Mouse (Mus musculus): ENCODE measurements around the gene Fam234a.

The Fam234a gene

DNA sequence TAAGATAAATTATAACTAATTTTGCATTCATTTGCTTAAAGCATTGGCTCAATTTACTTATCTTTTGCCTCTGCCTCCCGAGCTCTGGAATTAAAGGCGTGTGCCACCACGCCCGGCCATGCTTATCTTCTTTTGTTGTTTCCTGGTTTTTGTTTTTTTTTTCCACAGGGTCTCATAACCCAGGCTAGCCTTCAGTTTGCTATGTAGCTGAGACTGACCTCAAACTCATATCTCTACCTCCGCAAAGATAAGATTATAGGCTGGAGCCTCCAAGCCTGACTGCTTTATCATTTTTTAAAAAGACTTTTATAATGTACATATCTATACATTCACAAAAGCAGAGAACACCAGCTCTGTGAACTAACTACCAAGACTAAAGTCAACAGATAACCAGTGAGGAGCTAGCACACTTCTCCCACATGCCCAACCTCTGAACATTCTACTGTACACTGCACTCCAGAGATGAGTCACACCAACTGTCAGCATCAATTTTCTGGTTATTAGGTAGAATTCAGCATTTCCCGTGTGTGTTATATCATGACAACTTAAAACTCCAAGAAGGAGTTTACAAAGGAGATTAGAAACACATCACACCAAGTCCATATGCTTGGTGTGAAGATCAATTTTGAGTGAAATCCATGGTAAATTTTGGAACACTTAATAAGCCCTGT, 3.8 kb downstream of the Fam234a start:
- no peak for TF ChIP-seq GATA4 (IDR thresholded peaks at IDR 0.05; ENCODE audit: insufficient replicate concordance, low read length)

DNA sequence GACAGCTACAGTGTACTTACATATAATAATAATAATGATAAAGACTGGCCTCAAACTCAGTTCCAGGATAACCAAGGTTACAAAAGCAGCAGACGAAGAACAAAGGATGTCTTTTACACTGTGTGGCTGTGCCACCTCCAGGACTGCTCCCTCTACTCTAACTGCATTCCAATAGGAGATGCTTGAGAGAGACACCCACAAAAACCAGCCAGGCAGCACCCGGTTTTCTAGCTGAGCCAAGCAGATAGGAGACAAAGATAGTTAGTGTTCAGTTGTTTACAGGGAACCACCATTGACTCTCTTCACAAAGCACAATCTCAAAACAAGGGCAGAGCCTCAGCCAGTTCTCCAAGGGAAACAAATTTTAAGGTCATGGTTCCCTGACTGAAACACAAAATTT, 4.5 kb downstream of the Fam234a start:
- TF ChIP-seq GATA4 (IDR thresholded peaks at IDR 0.05; ENCODE audit: insufficient replicate concordance, low read length) = no peak

DNA sequence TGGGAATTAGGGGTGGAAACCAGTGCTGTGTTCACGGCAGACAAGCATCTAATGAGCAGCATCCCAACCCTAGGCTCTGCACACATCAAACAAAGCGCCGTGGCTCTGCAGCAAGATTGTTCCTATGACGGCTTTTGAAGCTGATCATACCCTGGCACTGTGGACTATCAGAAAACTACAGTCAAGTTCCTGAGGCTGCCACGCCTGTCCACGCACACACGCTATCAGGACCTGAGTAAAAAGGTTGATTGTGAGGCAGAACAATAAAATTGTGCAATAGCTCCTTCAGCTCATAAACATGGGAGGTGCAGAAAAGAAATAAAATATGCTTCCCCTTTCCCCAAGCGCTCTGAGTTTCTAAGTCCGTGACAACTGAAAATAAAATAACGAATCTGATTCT, 6.4 kb downstream of the Fam234a start:
- TF ChIP-seq GATA4 (IDR thresholded peaks at IDR 0.05; ENCODE audit: insufficient replicate concordance, low read length) = no peak

DNA sequence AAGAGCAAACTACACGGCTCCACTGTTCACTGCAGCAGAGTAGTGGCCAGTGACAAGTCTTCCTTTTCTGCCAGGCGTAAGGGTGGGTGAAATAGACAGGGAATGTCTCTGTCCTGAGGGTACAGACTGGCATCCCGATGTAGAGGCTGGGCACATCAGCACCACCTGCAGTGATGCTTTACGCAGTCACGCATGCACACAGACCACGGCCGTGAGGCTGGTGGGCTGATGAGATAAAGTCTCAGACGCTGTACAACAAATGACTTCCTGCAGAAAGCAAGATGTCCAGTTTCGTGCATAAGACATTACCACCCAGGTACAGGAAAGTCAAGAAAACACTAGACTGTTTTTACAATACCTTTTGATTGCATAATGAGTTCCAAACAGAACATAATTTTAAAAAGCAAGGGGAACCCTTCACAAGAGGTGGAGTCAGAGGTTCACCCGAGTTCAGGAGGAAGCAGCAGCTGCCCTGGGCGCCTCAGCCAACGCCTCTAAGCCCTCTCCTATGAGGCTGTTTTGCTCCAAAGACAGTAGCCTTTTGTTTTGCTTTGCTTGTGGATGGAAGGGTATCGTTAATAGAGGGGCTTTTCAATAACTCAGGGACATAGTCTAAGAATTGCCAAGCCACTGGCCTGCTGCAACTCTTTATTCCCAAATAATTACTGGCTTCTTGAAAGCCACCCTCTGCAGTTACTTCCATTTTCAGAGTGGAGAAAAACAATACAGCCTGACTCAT, 8.8 kb downstream of the Fam234a start:
- TF ChIP-seq GATA4 (IDR thresholded peaks at IDR 0.05; ENCODE audit: insufficient replicate concordance, low read length) = no peak

DNA sequence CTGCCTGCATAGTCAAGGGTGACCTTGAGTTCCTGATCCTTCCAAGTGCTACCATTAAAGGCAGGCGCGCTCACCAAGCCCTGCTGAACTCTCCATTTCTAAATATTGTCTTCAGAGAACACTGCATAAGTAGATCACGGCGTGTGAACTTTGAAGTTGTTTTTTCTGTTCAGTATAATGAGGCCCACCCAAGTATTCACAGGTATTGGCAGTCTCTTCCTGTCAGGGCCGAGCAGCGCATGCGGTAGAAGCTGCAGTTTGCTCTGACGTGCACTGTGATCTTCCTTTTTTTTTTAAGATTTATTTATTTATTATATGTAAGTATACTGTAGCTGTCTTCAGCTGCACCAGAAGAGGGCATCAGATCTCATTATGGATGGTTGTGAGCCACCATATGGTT, 9.7 kb downstream of the Fam234a start:
- TF ChIP-seq GATA4 (IDR thresholded peaks at IDR 0.05; ENCODE audit: insufficient replicate concordance, low read length) = no peak

DNA sequence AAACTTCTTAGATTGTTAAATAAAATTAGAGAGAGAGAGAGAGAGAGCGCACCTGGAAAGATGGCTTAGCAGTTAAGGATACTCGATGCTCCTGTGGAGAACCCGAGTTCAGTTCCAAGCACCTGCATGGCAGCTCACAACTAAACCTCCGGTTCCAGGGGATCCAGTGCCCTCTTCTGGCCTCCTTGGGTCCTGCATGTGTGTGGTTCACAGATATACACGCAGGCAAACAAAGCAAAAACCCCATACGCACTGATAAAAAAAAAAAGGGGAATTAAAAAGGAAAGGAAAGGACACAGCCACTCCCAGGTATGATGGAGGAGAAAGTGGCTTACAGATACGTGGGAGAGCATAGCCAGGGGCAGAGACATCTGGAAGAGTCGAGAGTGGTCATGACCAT, 11.2 kb downstream of the Fam234a start:
- TF ChIP-seq GATA4 (IDR thresholded peaks at IDR 0.05; ENCODE audit: insufficient replicate concordance, low read length) = no peak

DNA sequence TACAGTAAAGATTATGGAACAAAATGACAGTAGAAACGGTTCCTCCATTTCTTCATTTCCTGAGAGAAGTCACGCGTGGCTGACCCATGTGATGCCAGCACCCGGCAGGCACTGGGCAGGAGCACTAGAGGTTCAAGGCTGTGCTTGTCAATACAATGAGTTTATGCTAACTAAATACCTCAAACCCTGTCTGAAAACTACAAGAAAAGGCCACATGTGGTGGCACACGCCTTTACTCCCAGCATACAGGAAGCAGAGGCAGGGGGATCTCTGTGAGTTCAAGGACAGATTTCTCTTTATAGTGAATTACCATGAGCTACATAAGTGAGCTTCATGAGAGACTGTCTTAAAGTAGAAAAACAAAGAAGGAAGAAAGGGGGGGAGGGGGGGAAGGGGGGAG, 12.9 kb downstream of the Fam234a start:
- no peak for TF ChIP-seq GATA4 (IDR thresholded peaks at IDR 0.05; ENCODE audit: insufficient replicate concordance, low read length)

DNA sequence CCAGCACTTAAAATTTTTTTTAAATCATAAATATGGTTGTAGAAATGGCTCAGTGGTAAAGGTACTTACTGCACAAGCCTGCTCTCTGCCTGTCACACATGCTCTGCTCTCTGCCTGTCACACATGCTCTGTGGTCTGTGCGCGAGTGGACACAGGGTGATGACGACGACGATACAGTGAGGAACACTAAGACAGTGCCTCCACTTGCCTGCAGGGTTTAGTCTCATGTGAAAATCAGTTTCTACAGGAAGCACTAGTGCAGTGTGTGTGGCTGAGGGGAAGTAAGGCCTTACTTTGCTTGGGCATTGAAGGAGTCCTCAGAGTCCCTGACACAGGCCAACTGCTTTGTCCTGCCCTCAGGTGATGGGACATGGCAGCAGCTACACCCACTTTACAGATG, 14.3 kb downstream of the Fam234a start:
- TF ChIP-seq GATA4 (IDR thresholded peaks at IDR 0.05; ENCODE audit: insufficient replicate concordance, low read length) = no peak

DNA sequence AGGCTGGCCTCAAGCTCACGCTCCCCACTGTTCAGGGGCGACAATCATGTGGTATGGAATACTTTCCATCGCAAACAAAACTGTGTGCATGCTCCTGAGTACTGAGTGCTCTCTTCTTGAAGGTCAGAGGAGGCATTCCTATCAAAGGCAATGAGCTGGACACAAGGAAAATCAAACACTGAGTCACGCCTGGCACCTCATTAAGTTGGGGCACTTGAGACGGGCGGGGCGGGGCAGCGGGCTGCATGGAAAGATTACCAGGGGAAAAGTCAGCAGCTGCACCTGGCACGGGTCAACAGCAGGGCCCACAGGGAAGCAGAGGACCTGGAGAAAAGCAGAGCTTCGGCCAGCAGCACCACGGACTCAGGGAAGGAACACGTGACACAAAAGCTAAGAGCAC, 18.9 kb downstream of the Fam234a start:
- no peak for TF ChIP-seq GATA4 (IDR thresholded peaks at IDR 0.05; ENCODE audit: insufficient replicate concordance, low read length)

DNA sequence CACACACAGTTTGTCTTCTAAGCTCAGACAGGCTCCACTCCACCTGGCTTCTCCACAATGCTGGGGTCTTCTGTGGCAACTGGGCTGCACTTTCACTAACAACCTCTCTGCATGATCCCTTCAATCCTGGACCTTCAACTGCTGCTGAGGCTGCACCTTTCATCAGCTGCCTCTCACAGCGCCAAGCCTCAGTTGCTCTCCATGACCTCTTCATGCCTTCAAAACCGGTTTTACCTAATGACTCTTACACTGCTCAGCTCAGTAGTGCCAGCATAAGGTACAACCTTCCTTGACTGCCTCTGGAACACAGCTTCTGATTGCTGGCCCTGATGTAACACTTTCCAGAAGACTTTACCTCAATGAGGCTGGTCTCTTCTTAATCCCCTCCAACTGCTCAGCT, 22.5 kb downstream of the Fam234a start:
- TF ChIP-seq GATA4 (IDR thresholded peaks at IDR 0.05; ENCODE audit: insufficient replicate concordance, low read length) = no peak

DNA sequence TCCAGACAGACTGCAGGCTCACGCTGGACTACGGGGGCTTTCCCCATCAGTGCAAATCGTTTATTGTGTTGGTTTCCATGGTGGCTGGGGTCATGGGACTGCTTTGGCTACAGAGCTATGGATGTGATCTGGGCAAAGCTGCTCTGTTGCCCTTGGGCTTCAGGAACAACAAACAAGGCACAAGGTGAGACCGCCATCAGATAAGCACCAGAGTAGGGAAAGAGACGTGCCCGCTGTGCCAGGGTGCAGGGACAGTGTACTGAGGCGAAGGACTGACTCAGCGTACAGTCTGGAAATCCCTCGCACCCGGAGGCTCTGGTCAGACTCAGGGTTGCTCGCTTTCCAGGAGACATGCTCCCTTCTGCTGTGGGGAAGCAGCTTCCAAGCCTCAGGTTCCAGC, 31.4 kb downstream of the Fam234a start:
- TF ChIP-seq GATA4 (IDR thresholded peaks at IDR 0.05; ENCODE audit: insufficient replicate concordance, low read length) = no peak

DNA sequence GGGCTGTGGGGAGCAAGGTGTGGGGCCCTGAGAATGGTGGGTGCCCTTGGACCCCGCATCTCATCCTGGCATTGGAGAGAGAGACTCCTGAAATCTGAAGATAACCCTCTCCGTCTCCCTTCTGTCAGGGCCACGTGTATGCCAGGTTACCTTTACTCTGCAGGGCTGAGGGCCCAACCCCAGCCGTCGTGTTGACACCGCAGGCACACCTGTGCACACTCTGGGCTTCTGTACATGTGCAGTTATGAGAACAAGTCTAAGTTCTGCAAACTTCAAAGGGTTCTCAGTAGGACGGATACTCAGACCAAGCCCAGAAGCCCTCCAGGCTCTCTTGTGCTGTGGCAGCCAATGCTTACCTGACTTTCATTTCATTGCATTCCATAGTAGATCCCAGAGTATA, 31.8 kb downstream of the Fam234a start:
- TF ChIP-seq GATA4 (IDR thresholded peaks at IDR 0.05; ENCODE audit: insufficient replicate concordance, low read length) = no peak

DNA sequence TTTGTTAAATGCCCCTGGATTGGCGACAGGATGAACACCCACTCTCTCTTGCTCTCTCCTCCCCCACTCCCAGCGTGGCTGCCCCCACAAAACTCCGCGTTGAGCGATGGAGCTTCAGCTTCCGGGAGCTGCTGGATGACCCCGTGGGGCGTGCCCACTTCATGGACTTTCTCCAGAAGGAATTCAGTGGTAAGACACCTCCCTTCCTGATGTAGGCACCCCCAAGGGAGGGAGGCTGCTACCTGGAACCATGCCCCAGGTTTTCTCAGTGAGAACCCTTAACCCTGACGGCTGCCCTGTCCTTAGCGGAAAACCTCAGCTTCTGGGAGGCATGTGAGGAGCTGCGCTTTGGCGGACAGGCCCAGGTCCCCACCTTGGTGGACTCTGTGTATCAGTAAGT, 36.4 kb downstream of the Fam234a start, which contains the start of gene Arhgdig:
Arhgdig (minus strand) TSS at position 101 of the 400 bp plus-strand sequence.
- TF ChIP-seq GATA4 (IDR thresholded peaks at IDR 0.05; ENCODE audit: insufficient replicate concordance, low read length) = no peak

DNA sequence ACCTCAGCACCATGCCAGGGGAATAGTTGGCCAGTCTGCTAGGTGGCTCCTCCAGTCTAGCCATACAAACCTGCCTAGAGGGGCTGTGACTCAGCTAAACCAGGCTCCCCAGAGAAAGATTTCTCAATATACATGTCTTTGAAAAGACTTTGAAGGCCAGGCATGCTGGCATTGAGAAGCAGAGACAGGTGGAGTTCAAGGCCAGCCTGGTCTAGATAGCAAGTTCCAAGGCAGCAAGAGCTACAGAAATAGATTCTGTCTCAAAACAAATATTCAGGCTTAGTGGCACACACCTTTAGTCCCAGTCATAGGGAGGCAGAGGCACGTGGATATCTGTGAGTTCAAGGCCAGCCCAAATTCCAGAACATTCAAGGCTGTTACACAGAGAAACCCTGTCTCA, 37.6 kb downstream of the Fam234a start:
- TF ChIP-seq GATA4 (IDR thresholded peaks at IDR 0.05; ENCODE audit: insufficient replicate concordance, low read length) = no peak

DNA sequence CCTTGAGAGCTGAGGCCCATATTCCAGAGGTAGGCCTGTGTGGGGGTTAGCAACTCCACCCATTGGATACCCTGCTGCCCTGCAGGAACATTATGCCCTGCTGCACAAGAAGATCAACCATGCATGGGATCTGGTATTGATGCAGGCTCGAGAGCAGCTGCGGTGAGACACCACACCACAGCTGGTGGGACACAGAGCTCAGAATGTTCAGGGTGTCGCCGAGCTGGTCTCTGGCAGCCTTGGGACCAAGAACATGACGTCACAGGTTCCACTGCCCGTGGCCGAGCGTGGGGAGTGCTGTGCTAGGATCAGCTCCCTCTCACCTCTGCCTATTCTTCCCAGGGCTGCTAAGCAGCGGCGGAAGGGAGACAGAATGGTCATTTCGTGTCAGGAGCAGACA, 39.3 kb downstream of the Fam234a start:
- no peak for TF ChIP-seq GATA4 (IDR thresholded peaks at IDR 0.05; ENCODE audit: insufficient replicate concordance, low read length)

DNA sequence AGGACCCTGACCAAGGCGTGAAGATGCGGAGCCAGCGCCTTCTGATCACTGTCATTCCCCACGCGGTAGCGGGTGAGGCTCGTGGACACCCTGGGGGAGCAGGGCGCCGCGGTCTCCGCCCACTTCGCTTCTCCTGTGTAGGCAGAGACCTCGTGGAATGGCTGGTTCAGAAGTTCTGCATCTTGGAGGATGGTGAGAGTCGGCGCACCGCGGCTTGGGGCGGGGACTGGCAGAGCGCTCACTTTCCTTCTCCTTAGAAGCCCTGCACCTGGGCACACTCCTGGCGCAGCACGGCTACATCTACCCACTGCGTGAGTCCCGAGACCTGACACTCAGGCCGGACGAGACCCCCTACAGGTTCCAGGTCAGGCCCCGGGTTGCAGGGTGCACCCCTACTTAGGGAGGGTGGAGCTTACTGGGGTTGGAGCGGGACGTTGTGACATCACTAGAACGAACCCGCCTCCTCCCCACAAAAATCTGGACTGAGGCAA, 40.7 kb downstream of the Fam234a start:
- no peak for TF ChIP-seq GATA4 (IDR thresholded peaks at IDR 0.05; ENCODE audit: insufficient replicate concordance, low read length)

DNA sequence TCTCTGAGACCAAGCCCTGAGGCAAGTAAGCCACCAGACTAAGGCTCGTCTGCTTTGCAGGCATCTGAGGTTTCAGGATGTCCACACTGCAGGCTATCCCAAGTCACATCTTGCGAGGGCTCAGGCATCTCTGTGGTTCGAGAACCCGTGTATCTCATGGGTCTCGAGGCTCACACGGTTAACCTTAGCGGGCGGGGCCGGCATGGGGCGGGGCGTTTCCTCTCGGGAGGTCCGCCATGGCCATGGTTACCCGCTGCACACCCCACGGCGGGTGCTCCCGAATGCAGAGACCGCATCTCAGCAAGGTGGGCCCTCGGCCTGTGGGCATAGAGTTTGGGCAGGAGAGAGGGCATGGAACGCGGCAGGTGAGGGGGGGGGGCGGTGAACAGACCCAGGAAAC, 41.3 kb downstream of the Fam234a start, which contains the start of gene Rgs11:
Rgs11 (plus strand) TSS at position 215 of the 400 bp plus-strand sequence.
- no peak for TF ChIP-seq GATA4 (IDR thresholded peaks at IDR 0.05; ENCODE audit: insufficient replicate concordance, low read length)
